Mouse (Mus musculus) thymus, adult 2 months (tissue): ENCODE results near the gene Crip2.

Experiments
- CTCF ChIP-seq: fragments of 200-500 bp; IDR thresholded peaks from 2 replicates; pipeline ENCODE4 v1.5.1; 2012; ENCODE audit warnings: mild to moderate bottlenecking, control low read depth, low read length, moderate library complexity, borderline replicate concordance; ENCODE audit not compliant: control insufficient read depth, poor library complexity, insufficient read depth; ENCODE audit errors: extremely low read depth
- POLR2A ChIP-seq: fragments of 200-500 bp; IDR thresholded peaks from 2 replicates; pipeline ENCODE4 v1.6.1; 2012; ENCODE audit warnings: mild to moderate bottlenecking, low read length, control low read depth, moderate library complexity; ENCODE audit not compliant: control insufficient read depth, poor library complexity, insufficient read depth; ENCODE audit errors: extremely low read depth

DNA sequence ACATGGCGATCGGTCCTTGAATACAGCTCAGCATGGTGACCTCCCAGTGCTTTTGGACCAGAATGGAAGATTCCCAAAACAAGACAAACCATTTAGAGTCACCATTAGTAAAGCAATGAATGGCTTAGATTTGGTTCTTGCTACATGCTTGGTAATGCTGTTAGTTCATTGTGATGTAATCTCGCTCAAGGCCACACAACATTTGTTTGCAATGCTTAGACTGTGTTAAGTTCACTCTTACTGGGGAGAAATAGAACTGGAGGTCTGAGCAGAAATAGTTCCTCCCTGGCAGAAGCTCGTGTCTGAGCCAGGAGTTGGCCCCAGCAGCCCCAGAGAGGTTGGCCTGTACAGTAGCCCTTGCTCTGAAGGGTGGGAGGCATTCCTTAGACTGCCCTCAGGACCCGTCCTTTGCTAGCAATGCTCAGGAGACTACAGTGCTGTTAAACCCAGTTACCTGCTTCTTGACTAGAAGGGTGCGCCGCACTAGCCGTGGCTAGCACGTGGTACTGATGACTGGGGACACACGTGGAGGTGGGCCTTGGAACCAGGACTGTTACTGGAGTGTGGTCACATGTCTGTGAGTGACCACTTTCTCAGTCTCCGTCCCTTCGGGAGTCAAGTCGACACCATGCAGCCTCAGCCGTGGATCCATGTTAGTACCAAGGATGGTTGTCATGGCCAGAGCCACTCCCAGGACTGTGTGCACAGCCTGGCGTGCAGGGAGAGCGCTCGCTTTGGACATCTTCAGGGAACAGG lies 31.3 kb upstream of the Crip2 start:
- TF ChIP-seq POLR2A (no peak), CTCF (no peak)
